Mouse (Mus musculus) stomach, embryonic 15.5 days (tissue): ENCODE data around the gene Hmg20a. TPM values are rescaled to one million over a fixed set of nuclear protein-coding genes. Genes with fewer than 3 reads are reported as not detected.

Source experiments
- ATAC-seq: fragments of 200-750 bp; cut with Nextera tagmentation; 2 replicates; pipeline ENCODE4 v1.8.0; 2017; ENCODE audit warnings: low read depth, moderate number of reproducible peaks, moderate TSS enrichment; ENCODE audit not compliant: insufficient read depth, low FRiP score
- H3K27ac ChIP-seq: fragments of 300-500 bp; sonication (generic); 2 replicates; pipeline ENCODE4 v1.5.1; 2015; ENCODE audit warnings: mild to moderate bottlenecking, inconsistent platforms
- H3K27me3 ChIP-seq: fragments of 300-500 bp; sonication (generic); replicated peaks from 2 replicates; pipeline ENCODE4 v1.6.1; 2015; ENCODE audit warnings: inconsistent platforms
- H3K36me3 ChIP-seq: fragments of 300-500 bp; sonication (generic); 2 replicates; pipeline ENCODE4 v1.6.1; 2015; ENCODE audit warnings: inconsistent platforms
- H3K4me1 ChIP-seq: fragments of 300-500 bp; sonication (generic); 2 replicates; pipeline ENCODE4 v1.6.1; 2015; ENCODE audit warnings: inconsistent platforms
- H3K4me2 ChIP-seq: fragments of 300-500 bp; sonication (generic); 2 replicates; pipeline ENCODE4 v1.6.1; 2015; ENCODE audit warnings: mild to moderate bottlenecking, inconsistent platforms
- H3K4me3 ChIP-seq: fragments of 300-500 bp; sonication (generic); replicated peaks from 2 replicates; pipeline ENCODE4 v1.5.1; 2015; ENCODE audit warnings: inconsistent platforms
- H3K9ac ChIP-seq: fragments of 300-500 bp; sonication (generic); 2 replicates; pipeline ENCODE4 v1.6.1; 2015; ENCODE audit warnings: inconsistent platforms
- H3K9me3 ChIP-seq: fragments of 300-500 bp; sonication (generic); 2 replicates; pipeline ENCODE4 v1.6.1; 2016; ENCODE audit warnings: inconsistent platforms
- WGBS: fragments of 180-500 bp; shearing (Covaris S2); methylation state at CpG from one replicate; pipeline ENCODE4 v1.1.7; 2015; 5-methylcytosine and 5-hydroxymethylcytosine counted together
- polyA plus RNA-seq: library from polyadenylated mRNA; unstranded; fragments of >200 nt; fragmentation: Nextera tagmentation; extraction: Ambion mirVana; gene quantifications from 2 replicates; pipeline ENCODE4 v1.2.1, GENCODE M21; 2015

Hmg20a gene
- polyA plus RNA-seq, 1 experiment from 2014 or later, result 44.4 TPM

- no peak for ATAC-seq
- Histone ChIP-seq H3K9ac (no peak overlapping the region), H3K27me3 (no peaks in the 10 kb centered on the region), H3K36me3 (no peaks in the 10 kb centered on the region), H3K4me2 (no peak overlapping the region), H3K27ac (peak overlapping the region; percentile 42; the same call in 1 of the 2 replicates), H3K4me3 (no peak overlapping the region), H3K4me1 (peaks cover 32% of the 10 kb centered on the region), H3K9me3 (no peaks in the 10 kb centered on the region)
- 49% methylated on average over 11 of the region's 11 CpGs for WGBS
These were observed 90.5 kb downstream of the Hmg20a start for GRCm38 (mm10) chr9:56508835-56509451.

GRCm38 (mm10) chr9:56510281-56510680 lies 91.9 kb downstream of the Hmg20a start:
- ATAC-seq, result no peak
- Histone ChIP-seq H3K27me3 (no peaks in the 10 kb centered on the region), H3K4me1 (peaks cover 30% of the 10 kb centered on the region), H3K9me3 (no peaks in the 10 kb centered on the region), H3K9ac (no peak overlapping the region), H3K4me2 (no peak overlapping the region), H3K4me3 (no peak overlapping the region), H3K36me3 (no peaks in the 10 kb centered on the region), H3K27ac (no peak overlapping the region)
- 62% methylated on average over 2 of the region's 2 CpGs for WGBS

- Histone ChIP-seq H3K27me3 (no peaks in the 10 kb centered on the region), H3K9me3 (no peaks in the 10 kb centered on the region), H3K4me1 (peaks cover 23% of the 10 kb centered on the region), H3K4me2 (no peak overlapping the region), H3K36me3 (no peaks in the 10 kb centered on the region), H3K27ac (no peak overlapping the region), H3K4me3 (no peak overlapping the region), H3K9ac (no peak overlapping the region)
- no peak for ATAC-seq
- WGBS, result 88% methylated on average over 4 of the region's 4 CpGs
These were observed 94.1 kb downstream of the Hmg20a start for GRCm38 (mm10) chr9:56512486-56512885.

- Histone ChIP-seq H3K27ac (no peak overlapping the region), H3K27me3 (no peaks in the 10 kb centered on the region), H3K9me3 (no peaks in the 10 kb centered on the region), H3K4me1 (peaks cover 9% of the 10 kb centered on the region; the same call in 1 of the 2 replicates), H3K4me3 (no peak overlapping the region), H3K4me2 (no peak overlapping the region), H3K9ac (no peak overlapping the region), H3K36me3 (no peaks in the 10 kb centered on the region)
- peak; percentile 29; the same call in 1 of the 2 replicates for ATAC-seq
- 73% methylated on average over 5 of the region's 5 CpGs for WGBS
These were observed 96.7 kb downstream of the Hmg20a start for GRCm38 (mm10) chr9:56515110-56515509.

- Histone ChIP-seq H3K4me3 (no peak overlapping the region), H3K4me2 (no peak overlapping the region), H3K27me3 (no peaks in the 10 kb centered on the region), H3K27ac (no peak overlapping the region), H3K9ac (no peak overlapping the region), H3K36me3 (no peaks in the 10 kb centered on the region), H3K9me3 (no peaks in the 10 kb centered on the region), H3K4me1 (peaks cover 9% of the 10 kb centered on the region; the same call in 1 of the 2 replicates)
- no peak for ATAC-seq
- 48% methylated on average over 3 of the region's 3 CpGs for WGBS
These were observed 97.8 kb downstream of the Hmg20a start for GRCm38 (mm10) chr9:56516219-56516618.

- Histone ChIP-seq H3K4me2 (no peak overlapping the region), H3K9me3 (no peaks in the 10 kb centered on the region), H3K27me3 (no peaks in the 10 kb centered on the region), H3K9ac (no peak overlapping the region), H3K27ac (0 out of 2 replicates have a peak overlapping the region, but pooled peaks have one; percentile 35), H3K4me1 (peaks cover 9% of the 10 kb centered on the region; the same call in 1 of the 2 replicates), H3K36me3 (no peaks in the 10 kb centered on the region), H3K4me3 (no peak overlapping the region)
- 62% methylated on average over 4 of the region's 4 CpGs for WGBS
- ATAC-seq, result peak; percentile 59
These were observed 98.4 kb downstream of the Hmg20a start for GRCm38 (mm10) chr9:56516692-56517263.

- 55% methylated on average over 10 of the region's 10 CpGs for WGBS
- Histone ChIP-seq H3K9me3 (no peaks in the 10 kb centered on the region), H3K4me3 (no peak overlapping the region), H3K4me1 (no peaks in the 10 kb centered on the region), H3K9ac (no peak overlapping the region), H3K27ac (no peak overlapping the region), H3K27me3 (no peaks in the 10 kb centered on the region), H3K4me2 (no peak overlapping the region), H3K36me3 (no peaks in the 10 kb centered on the region)
- no peak for ATAC-seq
These were observed 103.9 kb downstream of the Hmg20a start for GRCm38 (mm10) chr9:56522281-56522680.

- ATAC-seq, result no peak
- H3K27me3 ChIP-seq, result no peaks in the 10 kb centered on the region
- H3K9ac ChIP-seq, result no peak overlapping the region
- no peak overlapping the region for H3K27ac ChIP-seq
- no peak overlapping the region for H3K4me3 ChIP-seq
- WGBS, result 79% methylated on average over 4 of the region's 4 CpGs
- no peak overlapping the region for H3K4me2 ChIP-seq
- H3K4me1 ChIP-seq, result no peaks in the 10 kb centered on the region
- no peaks in the 10 kb centered on the region for H3K9me3 ChIP-seq
- no peaks in the 10 kb centered on the region for H3K36me3 ChIP-seq
These were observed 109.5 kb downstream of the Hmg20a start for GRCm38 (mm10) chr9:56527951-56528350.

GRCm38 (mm10) chr9:56531991-56532390 lies 113.6 kb downstream of the Hmg20a start:
- Histone ChIP-seq H3K27ac (no peak overlapping the region), H3K4me1 (peaks cover 13% of the 10 kb centered on the region; the same call in 1 of the 2 replicates)

GRCm38 (mm10) chr9:56533916-56534315 lies 115.5 kb downstream of the Hmg20a start:
- Histone ChIP-seq H3K9ac (no peak overlapping the region), H3K4me3 (no peak overlapping the region), H3K36me3 (no peaks in the 10 kb centered on the region), H3K4me2 (no peak overlapping the region), H3K27me3 (0 out of 2 replicates have a peak, but pooled peaks cover 3% of the 10 kb centered on the region), H3K27ac (no peak overlapping the region), H3K9me3 (no peaks in the 10 kb centered on the region), H3K4me1 (peaks cover 13% of the 10 kb centered on the region; the same call in 1 of the 2 replicates)
- 66% methylated on average over 9 of the region's 9 CpGs for WGBS
- ATAC-seq, result peak; percentile 40; the same call in 1 of the 2 replicates

More at GRCm38 (mm10) chr9:56531991-56532390, 113.6 kb downstream of the Hmg20a start:
- H3K27me3 ChIP-seq, result no peaks in the 10 kb centered on the region
- H3K36me3 ChIP-seq, result no peaks in the 10 kb centered on the region
- H3K9ac ChIP-seq, result no peak overlapping the region
- no peak overlapping the region for H3K4me3 ChIP-seq
- ATAC-seq, result no peak
- no peaks in the 10 kb centered on the region for H3K9me3 ChIP-seq
- H3K4me2 ChIP-seq, result no peak overlapping the region

GRCm38 (mm10) chr9:56534727-56535126 lies 116.3 kb downstream of the Hmg20a start:
- no peak overlapping the region for H3K27ac ChIP-seq
- no peak for ATAC-seq
- WGBS, result 48% methylated on average over 7 of the region's 7 CpGs

GRCm38 (mm10) chr9:56535361-56535760 lies 117.0 kb downstream of the Hmg20a start:
- H3K9me3 ChIP-seq, result no peaks in the 10 kb centered on the region
- H3K4me2 ChIP-seq, result no peak overlapping the region
- WGBS, result 33% methylated on average over 11 of the region's 11 CpGs

More at GRCm38 (mm10) chr9:56534727-56535126, 116.3 kb downstream of the Hmg20a start:
- H3K4me2 ChIP-seq, result no peak overlapping the region
- 0 out of 2 replicates have a peak, but pooled peaks cover 3% of the 10 kb centered on the region for H3K27me3 ChIP-seq
- peaks cover 13% of the 10 kb centered on the region; the same call in 1 of the 2 replicates for H3K4me1 ChIP-seq
- H3K36me3 ChIP-seq, result no peaks in the 10 kb centered on the region
- no peak overlapping the region for H3K9ac ChIP-seq
- no peak overlapping the region for H3K4me3 ChIP-seq
- no peaks in the 10 kb centered on the region for H3K9me3 ChIP-seq

More at GRCm38 (mm10) chr9:56535361-56535760, 117.0 kb downstream of the Hmg20a start:
- peaks cover 14% of the 10 kb centered on the region; the same call in 1 of the 2 replicates for H3K4me1 ChIP-seq
- H3K36me3 ChIP-seq, result no peaks in the 10 kb centered on the region
- no peak overlapping the region for H3K27ac ChIP-seq
- H3K9ac ChIP-seq, result no peak overlapping the region
- H3K27me3 ChIP-seq, result 0 out of 2 replicates have a peak, but pooled peaks cover 3% of the 10 kb centered on the region
- ATAC-seq, result 0 out of 2 replicates have a peak, but pooled peaks have one; percentile 32
- H3K4me3 ChIP-seq, result no peak overlapping the region
